8 mouse cellular contexts compared by ENCODE assay signal in genomic region chr6:97210191-97210961, GRCm38 (mm10). TPM values are rescaled to one million over a fixed set of nuclear protein-coding genes. Genes with fewer than 3 reads are reported as not detected.
DNase-seq lines count a peak whose midpoint lies in the region; ATAC-seq and TF ChIP-seq lines count a peak whose summit lies in the region.

TSS of gene Arl6ip5 (plus strand) at chr6:97210689.

- POLR2A ChIA-PET in Patski (lab: Charles Lee) = interaction anchor here (1.0 to 1.2 kb wide), 2 partner anchors 31 to 33 kb away, joined by 3 to 4 read pairs; partner anchors contain the start of gene Tmf1

- CTCF ChIA-PET in Patski (lab: Charles Lee) = interaction anchor here (0.9 to 3.4 kb wide), 7 partner anchors 9 to 206 kb away, joined by 3 to 11 read pairs (median 3); no protein-coding TSS in a partner anchor

- no peaks in the 10 kb centered on the region for H3K9me3 ChIP-seq in hindbrain, embryonic 13.5 days

- no peak for DNase-seq in Patski (ENCODE audit: low read depth, low spot score)
- peak; percentile 88 to 89 for DNase-seq in cerebellum, postnatal 14 days
- DNase-seq in frontal cortex, postnatal 14 days (ENCODE audit: low spot score in 2 of 2) = peak; percentile 83 to 87
- peak; percentile 74 to 75 for DNase-seq in layer of hippocampus, postnatal 25 days (ENCODE audit: extremely low spot score in 1 of 2, low spot score in 1 of 2)
- DNase-seq in lung, postnatal 25 days (ENCODE audit: low spot score) = peak; percentile 93
- DNase-seq in retina, embryonic 14.5 days (ENCODE audit: low spot score) = peak; percentile 93
- peak; percentile 74 to 85 for DNase-seq in urinary bladder, adult 18-20 months (ENCODE audit: low spot score in 2 of 2)

- peak within 1 kb of the TSS; percentile 89 for H3K9ac ChIP-seq in hindbrain, embryonic 13.5 days

- no peaks in the 10 kb centered on the region for H3K27me3 ChIP-seq in Patski
- H3K27me3 ChIP-seq in hindbrain, embryonic 13.5 days = no peaks in the 10 kb centered on the region

- ATAC-seq in Patski = peak; percentile 87
- peak; percentile 75 for ATAC-seq in hindbrain, embryonic 13.5 days (ENCODE audit: low FRiP score)

- H3K27ac ChIP-seq in hindbrain, embryonic 13.5 days = peak within 1 kb of the TSS; percentile 82

- peaks cover 31% of the 10 kb centered on the region for H3K4me1 ChIP-seq in hindbrain, embryonic 13.5 days (replicated peaks)

- H3K36me3 ChIP-seq in hindbrain, embryonic 13.5 days = peaks cover 10% of the 10 kb centered on the region

- 11% methylated on average over 32 of the region's 32 CpGs for WGBS in hindbrain, embryonic 13.5 days

- peak within 1 kb of the TSS; percentile 75 for H3K4me3 ChIP-seq in hindbrain, embryonic 13.5 days

- TF ChIP-seq CTCF in Patski (IDR thresholded peaks at IDR 0.05) = no peak

- in situ Hi-C loops in Patski (cut with MboI; ENCODE audit: low pct_unique_long_range_greater_than_20kb) = no loop called here

- peak within 1 kb of the TSS; percentile 73 for H3K4me2 ChIP-seq in hindbrain, embryonic 13.5 days

RNA-seq across cellular contexts. Expression of gene Arl6ip5, which starts in this region (rescaled TPM):
- polyA plus RNA-seq in Patski (2021) = 165 TPM
- polyA plus RNA-seq in hindbrain, embryonic 13.5 days (2015; fragmentation: Nextera tagmentation; extraction: Ambion mirVana) = 120 and 122 TPM in 2 replicates
- 100 to 1,000 TPM; 180 to 192 TPM for total RNA-seq in layer of hippocampus, postnatal 25 days (2021)
